Mouse (Mus musculus): Measurements from ENCODE around the gene Caln1.

The Caln1 gene

GRCm38 (mm10) chr5:130812556-130812955 is 443.3 kb downstream of the Caln1 start:
- DNase-seq (ENCODE audit: low spot score) = no peak

GRCm38 (mm10) chr5:130813089-130813488 is 443.8 kb downstream of the Caln1 start:
- DNase-seq (ENCODE audit: low spot score) = no peak

- no peak for DNase-seq (ENCODE audit: low spot score)
These were observed 446.1 kb downstream of the Caln1 start for GRCm38 (mm10) chr5:130815352-130815751.

- DNase-seq (ENCODE audit: low spot score) = no peak
These were observed 450.9 kb downstream of the Caln1 start for GRCm38 (mm10) chr5:130820021-130820648.

GRCm38 (mm10) chr5:130820661-130821060 is 451.4 kb downstream of the Caln1 start:
- no peak for DNase-seq (ENCODE audit: low spot score)

- DNase-seq (ENCODE audit: low spot score) = no peak
These were observed 456.5 kb downstream of the Caln1 start for GRCm38 (mm10) chr5:130825797-130826196.

GRCm38 (mm10) chr5:130848562-130848961 is 479.3 kb downstream of the Caln1 start:
- DNase-seq (ENCODE audit: low spot score) = no peak

GRCm38 (mm10) chr5:130849610-130850009 is 480.4 kb downstream of the Caln1 start:
- DNase-seq (ENCODE audit: low spot score) = no peak

GRCm38 (mm10) chr5:130852182-130852581 is 482.9 kb downstream of the Caln1 start:
- DNase-seq (ENCODE audit: low spot score) = peak; percentile 18

GRCm38 (mm10) chr5:130853371-130853770 is 484.1 kb downstream of the Caln1 start:
- DNase-seq (ENCODE audit: low spot score) = peak; percentile 91

- DNase-seq (ENCODE audit: low spot score) = no peak
These were observed 485.2 kb downstream of the Caln1 start for GRCm38 (mm10) chr5:130854430-130854829.

- peak; percentile 80 for DNase-seq (ENCODE audit: low spot score)
These were observed 488.9 kb downstream of the Caln1 start for GRCm38 (mm10) chr5:130858148-130858547.

GRCm38 (mm10) chr5:130858706-130859105 is 489.5 kb downstream of the Caln1 start:
- DNase-seq (ENCODE audit: low spot score) = no peak

GRCm38 (mm10) chr5:130859736-130860135 is 490.5 kb downstream of the Caln1 start:
- peak; percentile 34 for DNase-seq (ENCODE audit: low spot score)

GRCm38 (mm10) chr5:130862302-130862701 is 493.0 kb downstream of the Caln1 start:
- peak; percentile 41 for DNase-seq (ENCODE audit: low spot score)

GRCm38 (mm10) chr5:130869869-130870268 is 500.6 kb downstream of the Caln1 start:
- no peak for DNase-seq (ENCODE audit: low spot score)

GRCm38 (mm10) chr5:130871086-130871485 is 501.8 kb downstream of the Caln1 start:
- no peak for DNase-seq (ENCODE audit: low spot score)

- DNase-seq (ENCODE audit: low spot score) = no peak
These were observed 506.1 kb downstream of the Caln1 start for GRCm38 (mm10) chr5:130875391-130875790.

- no peak for DNase-seq (ENCODE audit: low spot score)
These were observed 511.1 kb downstream of the Caln1 start for GRCm38 (mm10) chr5:130880331-130880730.

- no peak for DNase-seq (ENCODE audit: low spot score)
These were observed 522.5 kb downstream of the Caln1 start for GRCm38 (mm10) chr5:130891735-130892134.

GRCm38 (mm10) chr5:130895991-130896390 is 526.7 kb downstream of the Caln1 start:
- no peak for DNase-seq (ENCODE audit: low spot score)
